Mouse (Mus musculus) neural tube, embryonic 12.5 days (tissue): ENCODE results near the gene Dhx8. TPM values are rescaled to one million over a fixed set of nuclear protein-coding genes. Genes with fewer than 3 reads are reported as not detected.

Source experiments
- ATAC-seq: fragments of 200-750 bp; cut with Nextera tagmentation; 2 replicates; pipeline ENCODE4 v1.8.0; 2017; ENCODE audit warnings: low read depth, mild to moderate bottlenecking, moderate TSS enrichment, moderate library complexity; ENCODE audit not compliant: low FRiP score
- H3K27ac ChIP-seq: fragments of 300-500 bp; sonication (generic); 2 replicates; pipeline ENCODE4 v1.5.1; 2016
- H3K27me3 ChIP-seq: fragments of 300-500 bp; sonication (generic); replicated peaks from 2 replicates; pipeline ENCODE4 v1.6.1; 2016; ENCODE audit warnings: mild to moderate bottlenecking
- H3K36me3 ChIP-seq: fragments of 300-500 bp; sonication (generic); 2 replicates; pipeline ENCODE4 v1.6.1; 2016; ENCODE audit warnings: mild to moderate bottlenecking
- H3K4me1 ChIP-seq: fragments of 300-500 bp; sonication (generic); 2 replicates; pipeline ENCODE4 v1.6.1; 2016
- H3K4me2 ChIP-seq: fragments of 300-500 bp; sonication (generic); replicated peaks from 2 replicates; pipeline ENCODE4 v1.6.1; 2016; ENCODE audit warnings: mild to moderate bottlenecking
- H3K4me3 ChIP-seq: fragments of 300-500 bp; sonication (generic); 2 replicates; pipeline ENCODE4 v1.5.1; 2016
- H3K9ac ChIP-seq: fragments of 300-500 bp; sonication (generic); 2 replicates; pipeline ENCODE4 v1.6.1; 2016; ENCODE audit warnings: mild to moderate bottlenecking
- H3K9me3 ChIP-seq: fragments of 300-500 bp; sonication (generic); 2 replicates; pipeline ENCODE4 v1.6.1; 2016; ENCODE audit warnings: mild to moderate bottlenecking
- WGBS: fragments of 180-500 bp; shearing (Covaris S2); methylation state at CpG from one replicate; pipeline ENCODE4 v1.1.7; 2016; 5-methylcytosine and 5-hydroxymethylcytosine counted together
- polyA plus RNA-seq: library from polyadenylated mRNA; unstranded; fragments of >200 nt; fragmentation: Nextera tagmentation; extraction: Ambion mirVana; gene quantifications from 2 replicates; pipeline ENCODE4 v1.2.1, GENCODE M21; 2016

The Dhx8 gene
- polyA plus RNA-seq, 1 experiment from 2014 or later, result 43.2 TPM

GRCm38 (mm10) chr11:101809060-101809828 lies 76.5 kb downstream of the Dhx8 start:
- Histone ChIP-seq H3K27me3 (0 out of 2 replicates have a peak, but pooled peaks cover 5% of the 10 kb centered on the region), H3K36me3 (no peaks in the 10 kb centered on the region), H3K4me3 (no peak overlapping the region), H3K4me1 (peaks cover 2% of the 10 kb centered on the region; the same call in 1 of the 2 replicates), H3K4me2 (no peak overlapping the region), H3K9ac (no peak overlapping the region), H3K9me3 (no peaks in the 10 kb centered on the region), H3K27ac (no peak overlapping the region)
- WGBS, result 11% methylated on average over 15 of the region's 15 CpGs
- ATAC-seq, result no peak

- Histone ChIP-seq H3K4me1 (peaks cover 22% of the 10 kb centered on the region), H3K4me2 (no peak overlapping the region), H3K9ac (no peak overlapping the region), H3K27ac (no peak overlapping the region), H3K9me3 (no peaks in the 10 kb centered on the region), H3K27me3 (0 out of 2 replicates have a peak, but pooled peaks cover 5% of the 10 kb centered on the region), H3K4me3 (no peak overlapping the region), H3K36me3 (no peaks in the 10 kb centered on the region)
- ATAC-seq, result no peak; the same call in 1 of the 2 replicates
- 1% methylated on average over 7 of the region's 7 CpGs for WGBS
These were observed 80.5 kb downstream of the Dhx8 start for GRCm38 (mm10) chr11:101813259-101813658.

GRCm38 (mm10) chr11:101814375-101815102 lies 81.8 kb downstream of the Dhx8 start:
- H3K27ac ChIP-seq, result no peak overlapping the region
- no peak overlapping the region for H3K4me3 ChIP-seq
- H3K9me3 ChIP-seq, result no peaks in the 10 kb centered on the region
- peak; percentile 51; the same call in 1 of the 2 replicates for ATAC-seq
- H3K9ac ChIP-seq, result no peak overlapping the region
- H3K36me3 ChIP-seq, result no peaks in the 10 kb centered on the region
- H3K4me1 ChIP-seq, result peaks cover 20% of the 10 kb centered on the region
- peak overlapping the region; percentile 40 for H3K4me2 ChIP-seq
- 10% methylated on average over 23 of the region's 23 CpGs for WGBS
- 0 out of 2 replicates have a peak, but pooled peaks cover 5% of the 10 kb centered on the region for H3K27me3 ChIP-seq

- peak; percentile 39 for ATAC-seq
- Histone ChIP-seq H3K36me3 (no peaks in the 10 kb centered on the region), H3K9me3 (0 out of 2 replicates have a peak, but pooled peaks cover 5% of the 10 kb centered on the region), H3K4me3 (no peak overlapping the region), H3K27ac (no peak overlapping the region), H3K4me2 (peak overlapping the region; percentile 40), H3K4me1 (peaks cover 20% of the 10 kb centered on the region), H3K9ac (no peak overlapping the region), H3K27me3 (0 out of 2 replicates have a peak, but pooled peaks cover 2% of the 10 kb centered on the region)
- WGBS, result 6% methylated on average over 22 of the region's 22 CpGs
These were observed 82.7 kb downstream of the Dhx8 start for GRCm38 (mm10) chr11:101815103-101816085.

Other genes with a start within 250 kb of the Dhx8 start
- 10.0 TPM in 2 replicates for gene Brca1, start 181.0 kb upstream of the Dhx8 start, polyA plus RNA-seq
- gene Nbr1, start 180.8 kb upstream of the Dhx8 start, polyA plus RNA-seq, result 116 and 123 TPM in 2 replicates
- 2.8 TPM in 2 replicates for gene Tmem106a, start 150.7 kb upstream of the Dhx8 start, polyA plus RNA-seq
- gene Gm11634, start 133.7 kb upstream of the Dhx8 start, polyA plus RNA-seq, result not detected in 2 replicates
- 28.3 and 35.0 TPM in 2 replicates for gene Rdm1, start 105.7 kb upstream of the Dhx8 start, polyA plus RNA-seq
- 23.1 and 24.7 TPM in 2 replicates for gene Arl4d, start 67.4 kb upstream of the Dhx8 start, polyA plus RNA-seq
- gene Etv4, start 52.5 kb downstream of the Dhx8 start, polyA plus RNA-seq, result 10.7 and 15.4 TPM in 2 replicates
- gene Meox1, start 161.5 kb downstream of the Dhx8 start, polyA plus RNA-seq, result 5.4 and 8.0 TPM in 2 replicates
- 0.20 and 0.22 TPM in 2 replicates for gene Sost, start 234.1 kb downstream of the Dhx8 start, polyA plus RNA-seq